Mouse (Mus musculus) hindbrain, embryonic 11.5 days (tissue): Measurements from ENCODE around the gene Scp2. TPM values are rescaled to one million over a fixed set of nuclear protein-coding genes. Genes with fewer than 3 reads are reported as not detected.
"Not testable (repeated sequence)": the region's sequence is repeated elsewhere in the genome, so short reads cannot be mapped to it uniquely, and the experiment has no call there.

Experiments used
- ATAC-seq: fragments of 200-750 bp; cut with Nextera tagmentation; 2 replicates; pipeline ENCODE4 v1.8.0; 2017; ENCODE audit warnings: mild to moderate bottlenecking, moderate TSS enrichment, moderate library complexity; ENCODE audit not compliant: low FRiP score
- DNase-seq: peaks from one replicate; pipeline ENCODE4 v3.0.0-alpha.2; 2015; ENCODE audit warnings: low spot score
- H3K27ac ChIP-seq: fragments of 300-500 bp; sonication (generic); 2 replicates; pipeline ENCODE4 v1.5.1; 2014; ENCODE audit warnings: mild to moderate bottlenecking, low read depth, low read length
- H3K27me3 ChIP-seq: fragments of 300-500 bp; sonication (generic); 2 replicates; pipeline ENCODE4 v1.6.1; 2014; ENCODE audit warnings: mild to moderate bottlenecking, low read length, moderate library complexity, mixed read lengths; ENCODE audit not compliant: control insufficient read depth, insufficient read depth
- H3K36me3 ChIP-seq: fragments of 300-500 bp; sonication (generic); 2 replicates; pipeline ENCODE4 v1.6.1; 2014; ENCODE audit warnings: mild to moderate bottlenecking, low read length, moderate library complexity, mixed read lengths; ENCODE audit not compliant: control insufficient read depth, insufficient read depth
- H3K4me1 ChIP-seq: fragments of 300-500 bp; sonication (generic); replicated peaks from 2 replicates; pipeline ENCODE4 v1.6.1; 2014; ENCODE audit warnings: low read length, mixed read lengths; ENCODE audit not compliant: control insufficient read depth, insufficient read depth
- H3K4me2 ChIP-seq: fragments of 300-500 bp; sonication (generic); replicated peaks from 2 replicates; pipeline ENCODE4 v1.6.1; 2014; ENCODE audit warnings: mild to moderate bottlenecking, low read depth, low read length
- H3K4me3 ChIP-seq: fragments of 300-500 bp; sonication (generic); 2 replicates; pipeline ENCODE4 v1.5.1; 2014; ENCODE audit warnings: low read depth, low read length
- H3K9ac ChIP-seq: fragments of 300-500 bp; sonication (generic); 2 replicates; pipeline ENCODE4 v1.6.1; 2014; ENCODE audit warnings: low read depth, low read length
- H3K9me3 ChIP-seq: fragments of 300-500 bp; sonication (generic); 2 replicates; pipeline ENCODE4 v1.6.1; 2016; ENCODE audit warnings: low read length; ENCODE audit not compliant: control insufficient read depth
- whole genome bisulfite sequencing: fragments of 180-500 bp; shearing (Covaris S2); extraction: QIAGEN DNeasy Blood & Tissue Kit; methylation state at CpG from one replicate; pipeline ENCODE4 v1.1.7; 2014; 5-methylcytosine and 5-hydroxymethylcytosine counted together
- polyA plus RNA-seq: library from polyadenylated mRNA; unstranded; fragments of >200 nt; fragmentation: Nextera tagmentation; extraction: Ambion mirVana; gene quantifications from 2 replicates; pipeline ENCODE4 v1.2.1, GENCODE M21; 2014

Gene Scp2
- polyA plus RNA-seq, 1 experiment from 2014 or later = 207 TPM

DNA sequence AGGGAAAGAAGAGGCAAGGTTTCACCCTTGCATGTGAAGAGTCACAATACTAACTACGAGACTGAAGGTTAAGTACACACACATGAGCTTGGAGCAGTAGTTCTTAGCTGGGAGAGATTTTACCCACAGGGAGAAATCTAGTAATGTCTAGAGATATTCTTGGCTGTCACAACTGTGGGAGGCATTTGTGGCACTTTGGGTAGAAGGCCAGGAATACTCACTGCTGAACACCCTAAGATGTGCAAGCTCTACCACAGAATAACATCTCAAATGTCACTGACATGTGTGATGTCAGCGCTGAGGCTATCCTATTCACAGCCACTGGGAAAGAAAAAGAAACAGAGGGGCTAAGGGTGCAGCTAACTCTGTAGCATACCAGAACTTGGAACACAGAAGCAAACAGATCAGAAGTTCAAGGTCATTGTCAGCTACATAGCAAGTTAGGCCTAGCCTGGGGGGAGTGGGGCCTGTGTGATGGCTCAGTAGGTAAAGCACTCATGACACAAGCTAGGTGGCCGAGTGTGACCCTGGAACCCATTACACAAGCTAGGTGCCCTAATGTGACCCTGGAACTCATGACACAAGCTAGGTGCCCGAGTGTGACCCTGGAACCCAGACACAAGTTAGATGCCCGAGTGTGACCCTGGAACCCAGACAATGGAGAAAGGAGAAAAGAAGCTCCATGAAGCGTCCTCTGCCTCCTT lies 61.6 kb downstream of the Scp2 start:
- 80% methylated on average over 6 of the region's 6 CpGs for WGBS

DNA sequence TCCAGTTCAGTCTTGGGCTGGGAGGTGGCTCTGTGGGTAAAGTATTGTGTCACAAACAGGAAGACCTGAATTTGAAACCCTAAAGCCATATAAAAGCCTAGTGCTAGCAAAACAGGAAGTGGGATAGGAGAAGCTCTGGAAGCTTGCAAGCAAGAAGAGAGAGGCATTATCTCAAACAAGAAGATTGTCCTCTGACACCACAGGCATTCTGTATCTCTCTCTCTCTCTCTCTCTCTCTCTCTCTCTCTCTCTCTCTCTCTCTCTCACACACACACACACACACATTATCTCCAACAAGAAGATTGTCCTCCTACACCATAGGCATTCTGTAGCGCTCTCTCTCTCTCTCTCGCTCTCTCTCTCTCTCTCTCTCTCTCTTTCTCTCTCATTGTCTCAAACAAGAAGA lies 62.4 kb downstream of the Scp2 start:
- H3K9ac ChIP-seq = no peak overlapping the region
- ATAC-seq (no peak), DNase-seq (no peak)
- H3K27me3 ChIP-seq = no peaks in the 10 kb centered on the region
- 93% methylated on average over 2 of the region's 2 CpGs for WGBS
- no peaks in the 10 kb centered on the region for H3K36me3 ChIP-seq
- H3K4me1 ChIP-seq = no peaks in the 10 kb centered on the region
- no peak overlapping the region for H3K4me3 ChIP-seq
- H3K4me2 ChIP-seq = no peak overlapping the region
- H3K9me3 ChIP-seq = no peaks in the 10 kb centered on the region
- H3K27ac ChIP-seq = no peak overlapping the region

More for the DNA sequence above, 61.6 kb downstream of the Scp2 start:
- ATAC-seq (no peak), DNase-seq (no peak)
- H3K9ac ChIP-seq = no peak overlapping the region
- H3K4me3 ChIP-seq = no peak overlapping the region
- no peaks in the 10 kb centered on the region for H3K4me1 ChIP-seq
- no peaks in the 10 kb centered on the region for H3K36me3 ChIP-seq
- no peaks in the 10 kb centered on the region for H3K27me3 ChIP-seq
- H3K9me3 ChIP-seq = no peaks in the 10 kb centered on the region
- no peak overlapping the region for H3K27ac ChIP-seq
- no peak overlapping the region for H3K4me2 ChIP-seq

- no peak overlapping the region for H3K4me2 ChIP-seq
- no peaks in the 10 kb centered on the region for H3K36me3 ChIP-seq
- DNase-seq (no peak), ATAC-seq (no peak)
- no peaks in the 10 kb centered on the region for H3K4me1 ChIP-seq
- H3K27me3 ChIP-seq = no peaks in the 10 kb centered on the region
- no peaks in the 10 kb centered on the region for H3K9me3 ChIP-seq
- H3K27ac ChIP-seq = no peak overlapping the region
- WGBS = 77% methylated on average over 5 of the region's 5 CpGs
- no peak overlapping the region for H3K9ac ChIP-seq
- no peak overlapping the region for H3K4me3 ChIP-seq
Measured at GRCm38 (mm10) chr4:108080876-108081275, 63.9 kb downstream of the Scp2 start.

GRCm38 (mm10) chr4:108079762-108080161 lies 65.0 kb downstream of the Scp2 start:
- Histone ChIP-seq H3K36me3 (no peaks in the 10 kb centered on the region), H3K9ac (no peak overlapping the region), H3K9me3 (no peaks in the 10 kb centered on the region), H3K4me3 (no peak overlapping the region), H3K27me3 (no peaks in the 10 kb centered on the region), H3K27ac (no peak overlapping the region), H3K4me2 (no peak overlapping the region), H3K4me1 (no peaks in the 10 kb centered on the region)
- WGBS = 57% methylated on average over 2 of the region's 2 CpGs
- DNase-seq = peak; percentile 35
- ATAC-seq = no peak

GRCm38 (mm10) chr4:108079191-108079590 lies 65.6 kb downstream of the Scp2 start:
- DNase-seq, H3K4me1 ChIP-seq, H3K9me3 ChIP-seq, H3K27ac ChIP-seq, H3K4me3 ChIP-seq, ATAC-seq, H3K27me3 ChIP-seq, H3K9ac ChIP-seq, H3K4me2 ChIP-seq, H3K36me3 ChIP-seq: not testable (repeated sequence)
- 84% methylated on average over 15 of the region's 15 CpGs for WGBS

DNA sequence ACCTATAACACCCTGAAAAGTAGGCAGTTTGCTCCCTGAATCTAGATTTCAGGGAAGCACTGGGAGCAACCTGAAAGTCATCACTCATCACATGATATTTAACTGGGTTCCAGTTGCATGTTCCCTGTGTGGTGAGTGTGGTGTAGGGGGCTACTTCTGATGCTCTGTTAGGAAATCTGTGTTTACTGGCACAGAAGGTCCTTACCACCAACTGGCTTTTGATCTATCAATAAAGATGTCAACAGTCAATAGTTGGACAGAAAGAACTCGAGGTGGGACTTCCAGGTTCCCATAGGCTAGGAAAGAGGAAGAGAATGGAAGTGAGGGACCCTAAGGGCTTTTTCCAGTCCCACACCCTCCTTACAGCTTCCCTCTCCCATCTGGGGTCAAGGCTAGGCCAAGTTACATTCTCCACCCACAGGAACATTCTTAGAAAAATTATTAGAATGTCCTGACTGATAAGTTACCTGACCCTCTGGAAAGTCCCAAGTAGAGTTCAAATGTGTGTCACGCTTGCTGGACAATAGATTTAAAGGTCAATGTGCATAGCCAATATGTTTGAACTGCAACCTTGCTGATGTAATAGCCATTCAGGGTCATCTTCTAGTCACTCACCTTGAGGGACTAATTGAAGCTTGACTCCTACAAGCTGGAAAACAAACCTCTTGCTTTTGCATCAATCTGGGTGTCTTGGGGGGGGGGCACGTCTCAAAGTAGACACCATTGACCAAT lies 67.4 kb downstream of the Scp2 start:
- Histone ChIP-seq H3K27me3 (no peaks in the 10 kb centered on the region), H3K4me3 (no peak overlapping the region), H3K9me3 (no peaks in the 10 kb centered on the region), H3K4me1 (no peaks in the 10 kb centered on the region), H3K27ac (no peak overlapping the region), H3K36me3 (no peaks in the 10 kb centered on the region), H3K4me2 (no peak overlapping the region), H3K9ac (no peak overlapping the region)
- WGBS = 83% methylated on average over 3 of the region's 3 CpGs
- no peak for ATAC-seq
- DNase-seq = no peak

DNA sequence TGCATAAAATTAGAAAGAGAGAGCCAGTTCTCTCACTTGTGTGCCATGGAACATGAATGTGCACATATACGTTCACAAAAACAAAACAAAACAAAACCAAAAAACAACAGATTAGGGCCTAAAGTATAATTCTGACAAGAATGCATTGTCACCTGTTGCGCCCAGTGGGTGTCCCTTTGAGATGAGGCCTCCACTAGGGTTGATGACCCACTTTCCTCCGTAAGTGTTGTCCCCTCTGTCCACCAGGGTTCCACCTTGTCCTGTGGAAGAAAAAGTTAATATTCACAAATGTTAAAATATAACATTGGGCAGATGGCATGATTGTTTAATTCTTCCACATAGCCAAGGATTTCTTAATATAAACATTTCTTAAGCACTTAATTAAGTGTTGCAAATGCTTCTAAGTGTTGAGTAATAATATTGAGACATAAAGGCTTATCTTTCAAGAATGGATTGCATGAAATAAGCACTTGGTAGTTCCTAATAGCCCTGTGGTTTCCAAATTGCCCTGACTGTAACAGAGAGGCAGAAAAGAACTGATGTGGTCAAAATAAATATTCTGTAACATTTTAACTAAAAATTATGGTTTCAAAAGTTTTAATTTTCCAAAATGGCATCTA lies 70.5 kb downstream of the Scp2 start:
- Histone ChIP-seq H3K4me1 (no peaks in the 10 kb centered on the region), H3K4me2 (no peak overlapping the region), H3K9ac (no peak overlapping the region), H3K36me3 (no peaks in the 10 kb centered on the region), H3K9me3 (no peaks in the 10 kb centered on the region), H3K4me3 (no peak overlapping the region), H3K27ac (no peak overlapping the region), H3K27me3 (no peaks in the 10 kb centered on the region)
- 90% methylated on average over 3 of the region's 3 CpGs for WGBS
- no peak for DNase-seq
- no peak for ATAC-seq

DNA sequence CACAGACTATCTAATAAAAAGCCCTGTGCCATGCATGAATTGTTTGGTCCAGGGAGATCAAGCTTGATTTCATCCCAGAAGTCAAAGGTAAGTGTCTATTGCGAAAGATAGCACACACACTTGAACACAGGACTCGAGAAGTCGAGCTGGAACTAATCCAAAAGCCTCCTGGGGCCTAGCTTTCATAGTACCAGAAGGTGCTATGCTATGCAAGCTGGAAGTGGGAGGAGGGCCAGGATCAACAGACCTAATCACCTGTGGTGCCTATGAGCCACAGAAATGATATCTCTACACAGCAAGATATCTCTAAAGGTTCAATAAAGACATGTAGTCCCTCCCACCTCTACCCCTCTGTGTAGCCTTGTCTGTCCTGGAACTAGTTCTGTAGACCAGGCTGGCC lies 72.7 kb downstream of the Scp2 start:
- ATAC-seq = no peak

More for the DNA sequence above, 72.7 kb downstream of the Scp2 start:
- no peaks in the 10 kb centered on the region for H3K27me3 ChIP-seq
- no peak overlapping the region for H3K27ac ChIP-seq
- no peaks in the 10 kb centered on the region for H3K9me3 ChIP-seq
- H3K4me2 ChIP-seq = no peak overlapping the region
- no peak for DNase-seq
- H3K36me3 ChIP-seq = no peaks in the 10 kb centered on the region
- no peaks in the 10 kb centered on the region for H3K4me1 ChIP-seq
- 94% methylated on average over 3 of the region's 3 CpGs for WGBS
- H3K4me3 ChIP-seq = no peak overlapping the region
- H3K9ac ChIP-seq = no peak overlapping the region
